Mouse (Mus musculus): ENCODE measurements around the gene Nod2.

DNA sequence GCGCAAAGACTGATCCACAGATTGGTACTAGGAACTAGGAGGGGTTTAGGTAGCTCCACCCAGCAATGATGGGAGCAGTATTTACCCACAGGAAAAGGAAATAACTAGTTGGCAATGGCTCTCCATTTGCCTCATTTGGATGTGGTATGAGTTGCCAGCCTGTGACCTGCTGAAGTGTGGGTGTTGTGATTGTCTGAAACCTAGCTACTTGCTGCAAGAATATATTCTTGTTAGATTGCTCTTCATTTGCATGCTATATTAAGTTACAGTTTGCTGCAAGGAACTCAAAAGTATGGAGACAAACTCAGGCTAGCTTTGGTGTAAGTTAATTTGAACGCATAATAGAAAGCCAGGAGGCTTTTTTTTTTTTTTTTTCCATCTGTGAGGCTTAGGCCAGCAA, 33.5 kb downstream of the Nod2 start:
- TF ChIP-seq POLR2A (IDR thresholded peaks at IDR 0.05; ENCODE audit: low read depth, low read length) (no peak), CTCF (conservative IDR thresholded peaks at IDR 0.05; ENCODE audit: insufficient read depth, insufficient read length, low read depth, low read length) (no peak)

Data from kidney, adult 2 months (tissue).